Mouse (Mus musculus) layer of hippocampus, adult 8-10 months (tissue): ENCODE data around the gene Svs5. TPM values are rescaled to one million over a fixed set of nuclear protein-coding genes. Genes with fewer than 3 reads are reported as not detected.

Experiments used
- DNase-seq, 2 experiments: peaks; one replicate each; pipeline ENCODE4 v3.0.0; 2022; ENCODE audit warnings: low spot score in 2 of 2
- microRNA-seq, 2 experiments: library from miRNA; unstranded; fragments of <30 nt; microRNA quantifications; one replicate each; pipeline ENCODE4 v1.2.0; 2022
- total RNA-seq, 4 experiments: library from RNA; stranded (reverse); gene quantifications; 2 replicates each; pipeline ENCODE4 v1.2.4; 2022

Svs5 gene
- total RNA-seq, 4 experiments from 2014 or later = not detected

GRCm38 (mm10) chr2:164377478-164378426 lies 45.2 kb downstream of the Svs5 start:
- DNase-seq = no peak

DNA sequence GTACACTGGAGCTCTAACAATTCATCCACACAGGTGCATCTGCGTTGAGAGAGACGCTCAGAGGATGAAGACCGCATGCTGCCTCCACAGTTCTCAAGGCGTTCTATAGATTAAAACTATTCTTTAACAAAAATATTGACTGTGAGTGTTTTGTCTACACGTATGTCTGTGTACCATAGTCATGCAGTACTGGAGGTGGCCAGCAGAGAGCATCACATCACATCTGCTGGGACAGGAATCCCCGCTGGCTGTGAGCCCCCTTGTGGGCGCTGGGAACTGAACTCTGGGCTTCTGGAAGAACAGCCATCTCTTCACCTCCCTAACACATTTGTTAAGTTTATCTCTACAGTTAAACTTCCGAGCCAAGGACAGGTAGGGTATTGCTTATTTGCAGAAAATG lies 49.2 kb downstream of the Svs5 start:
- DNase-seq = no peak

- no peak for DNase-seq
Measured at GRCm38 (mm10) chr2:164382971-164383370, 50.4 kb downstream of the Svs5 start.

Small RNAs within 50 kb of the gene (microRNA-seq; reads per million reads assigned to microRNA genes)
- gene Mir7678 = 0 reads per million in 2 experiments

Other genes with a start within 250 kb of the Svs5 start
- gene Kcns1, start 161.6 kb upstream of the Svs5 start, total RNA-seq = 1 to 10 TPM; 5.3 to 7.8 (median 6.2) TPM
- not detected for gene Wfdc5, start 150.0 kb upstream of the Svs5 start, total RNA-seq
- gene Wfdc12, start 142.1 kb upstream of the Svs5 start, total RNA-seq = not detected
- not detected for gene Wfdc15a, start 132.6 kb upstream of the Svs5 start, total RNA-seq
- not detected for gene Wfdc15b, start 111.1 kb upstream of the Svs5 start, total RNA-seq
- gene Svs2, start 94.3 kb upstream of the Svs5 start, total RNA-seq = not detected
- not detected for gene Svs3b, start 76.1 kb upstream of the Svs5 start, total RNA-seq
- gene Svs4, start 54.3 kb upstream of the Svs5 start, total RNA-seq = not detected
- gene Svs3a, start 43.5 kb upstream of the Svs5 start, total RNA-seq = not detected
- not detected for gene Svs6, start 16.0 kb upstream of the Svs5 start, total RNA-seq
- 1 to 10 TPM in 3 of 4 experiments, not detected in 1; 1.2 to 1.5 (median 1.2) TPM for gene Slpi, start 56.4 kb downstream of the Svs5 start, total RNA-seq
- gene Rbpjl, start 70.4 kb downstream of the Svs5 start, total RNA-seq = under 1 TPM; 0.34 to 0.67 (median 0.42) TPM
- gene Matn4, start 72.4 kb downstream of the Svs5 start, total RNA-seq = 10 to 100 TPM; 11.1 to 12.6 (median 11.9) TPM
- 100 to 1,000 TPM; 109 to 165 (median 131) TPM for gene Sdc4, start 111.1 kb downstream of the Svs5 start, total RNA-seq
- gene Sys1, start 124.2 kb downstream of the Svs5 start, total RNA-seq = 10 to 100 TPM; 40.4 to 45.8 (median 44.8) TPM
- 10 to 100 TPM in 1 of 4 experiments, 1 to 10 TPM in 2, not detected in 1; 8.4 to 15.8 (median 9.9) TPM for gene Gm20458, start 128.2 kb downstream of the Svs5 start, total RNA-seq
- not detected for gene Trp53tg5, start 141.0 kb downstream of the Svs5 start, total RNA-seq
- 100 to 1,000 TPM; 109 to 163 (median 138) TPM for gene Dbndd2, start 153.4 kb downstream of the Svs5 start, total RNA-seq
- 10 to 100 TPM; 75.4 to 90.5 (median 81.6) TPM for gene Pigt, start 164.8 kb downstream of the Svs5 start, total RNA-seq
- 1 to 10 TPM in 1 of 4 experiments, under 1 TPM in 3; 0.55 to 1.1 (median 0.84) TPM for gene Wfdc2, start 229.7 kb downstream of the Svs5 start, total RNA-seq
- not detected for gene Spint3, start 240.7 kb downstream of the Svs5 start, total RNA-seq